Mouse (Mus musculus) liver, adult 2 months (tissue): ENCODE measurements around the gene Nt5c2.

Experiments used
- CTCF ChIP-seq: fragments of 200-500 bp; IDR thresholded peaks from 2 replicates; pipeline ENCODE4 v1.5.1; 2011; ENCODE audit warnings: low read depth, low read length, control low read depth
- POLR2A ChIP-seq: fragments of 200-500 bp; IDR thresholded peaks from 2 replicates; pipeline ENCODE4 v1.6.1; 2011; ENCODE audit warnings: low read length, control low read depth; ENCODE audit not compliant: insufficient read depth; ENCODE audit errors: extremely low read depth

DNA sequence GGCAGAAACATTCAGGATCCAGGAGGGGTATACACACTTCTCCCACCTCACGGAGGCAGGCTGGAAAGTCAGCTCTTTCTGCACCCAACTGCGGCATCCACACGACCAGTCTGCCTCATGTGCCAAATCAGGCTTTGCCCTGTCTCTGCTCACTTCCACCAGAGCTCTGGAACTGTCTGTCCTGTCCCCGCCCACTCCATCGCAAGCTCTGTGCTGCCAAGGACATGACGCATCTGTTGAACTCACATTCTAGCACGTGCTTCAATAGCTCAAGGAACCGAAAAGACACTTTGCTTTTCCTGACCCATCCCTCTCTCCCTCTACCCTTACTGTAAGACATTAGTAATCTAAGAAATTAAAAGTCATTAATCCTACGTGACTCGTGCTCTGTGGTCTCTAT lies 10.0 kb upstream of the Nt5c2 start:
- TF ChIP-seq CTCF (no peak), POLR2A (no peak)
